Mouse (Mus musculus) forebrain, embryonic 14.5 days (tissue): ENCODE measurements around the gene Sema3g. TPM values are rescaled to one million over a fixed set of nuclear protein-coding genes. Genes with fewer than 3 reads are reported as not detected.

Source experiments
- ATAC-seq: fragments of 200-750 bp; cut with Nextera tagmentation; 2 replicates; pipeline ENCODE4 v1.8.0; 2017; ENCODE audit warnings: mild to moderate bottlenecking, moderate library complexity
- DNase-seq: peaks from one replicate; pipeline ENCODE4 v3.0.0-alpha.2; 2015; ENCODE audit warnings: low spot score
- H3K27ac ChIP-seq: fragments of 300-500 bp; sonication (generic); 2 replicates; pipeline ENCODE4 v1.5.1; 2014; ENCODE audit warnings: low read depth, mild to moderate bottlenecking, control low read depth, low read length, moderate library complexity
- H3K27me3 ChIP-seq: fragments of 300-500 bp; sonication (generic); replicated peaks from 2 replicates; pipeline ENCODE4 v1.6.1; 2014; ENCODE audit warnings: low read length, control low read depth, mixed read lengths; ENCODE audit not compliant: control insufficient read depth, insufficient read depth
- H3K36me3 ChIP-seq: fragments of 300-500 bp; sonication (generic); 2 replicates; pipeline ENCODE4 v1.6.1; 2014; ENCODE audit warnings: low read length, control low read depth; ENCODE audit not compliant: control insufficient read depth, insufficient read depth
- H3K4me1 ChIP-seq: fragments of 300-500 bp; sonication (generic); 2 replicates; pipeline ENCODE4 v1.6.1; 2014; ENCODE audit warnings: antibody characterized with exemption, low read length, control low read depth; ENCODE audit not compliant: control insufficient read depth, insufficient read depth
- H3K4me2 ChIP-seq: fragments of 300-500 bp; sonication (generic); 2 replicates; pipeline ENCODE4 v1.6.1; 2014; ENCODE audit warnings: mild to moderate bottlenecking, control low read depth, low read length
- H3K4me3 ChIP-seq: fragments of 300-500 bp; sonication (generic); 2 replicates; pipeline ENCODE4 v1.5.1; 2014; ENCODE audit warnings: low read depth, low read length, control low read depth
- H3K9ac ChIP-seq: fragments of 300-500 bp; sonication (generic); 2 replicates; pipeline ENCODE4 v1.6.1; 2014; ENCODE audit warnings: mild to moderate bottlenecking, low read length, control low read depth, moderate library complexity
- H3K9me3 ChIP-seq: fragments of 300-500 bp; sonication (generic); replicated peaks from 2 replicates; pipeline ENCODE4 v1.6.1; 2016; ENCODE audit warnings: low read length, control low read depth, mixed read lengths; ENCODE audit not compliant: control insufficient read depth
- WGBS: fragments of 180-500 bp; shearing (Covaris S2); extraction: QIAGEN DNeasy Blood & Tissue Kit; methylation state at CpG from one replicate; pipeline ENCODE4 v1.1.7; 2014; 5-methylcytosine and 5-hydroxymethylcytosine counted together
- polyA plus RNA-seq: library from polyadenylated mRNA; unstranded; fragments of >200 nt; fragmentation: Nextera tagmentation; extraction: Ambion mirVana; gene quantifications from 2 replicates; pipeline ENCODE4 v1.2.1, GENCODE M21; 2014

Sema3g gene
- 0.23 and 0.25 TPM in 2 replicates for polyA plus RNA-seq

- Histone ChIP-seq H3K4me1 (no peaks in the 10 kb centered on the region), H3K4me3 (no peak within 1 kb of the TSS), H3K27ac (no peak within 1 kb of the TSS), H3K9ac (peak within 1 kb of the TSS; percentile 8; the same call in 1 of the 2 replicates), H3K27me3 (no peaks in the 10 kb centered on the region), H3K36me3 (no peaks in the 10 kb centered on the region), H3K4me2 (peak within 1 kb of the TSS; percentile 5; the same call in 1 of the 2 replicates), H3K9me3 (no peaks in the 10 kb centered on the region)
- peak; percentile 66 for ATAC-seq
- WGBS, result 11% methylated on average over 11 of the region's 11 CpGs
- DNase-seq, result peak; percentile 56
These were observed at the start of gene Sema3g for GRCm38 (mm10) chr14:31217666-31218065. TSS of gene Sema3g (plus strand) at chr14:31217860.

GRCm38 (mm10) chr14:31168425-31168824 is 49.2 kb upstream of the Sema3g start, which contains the start of gene Stab1:
TSS of gene Stab1 (minus strand) at chr14:31168641.
- WGBS, result 61% methylated on average over 10 of the region's 10 CpGs
- DNase-seq, result no peak
- Histone ChIP-seq H3K27ac (no peak within 1 kb of the TSS), H3K9ac (no peak within 1 kb of the TSS), H3K9me3 (no peaks in the 10 kb centered on the region), H3K27me3 (no peaks in the 10 kb centered on the region), H3K4me3 (no peak within 1 kb of the TSS), H3K36me3 (peaks cover 35% of the 10 kb centered on the region), H3K4me1 (no peaks in the 10 kb centered on the region), H3K4me2 (no peak within 1 kb of the TSS)
- ATAC-seq, result no peak

- ATAC-seq (no peak), DNase-seq (no peak)
- no peaks in the 10 kb centered on the region for H3K27me3 ChIP-seq
- H3K4me3 ChIP-seq, result no peak overlapping the region
- 82% methylated on average over 6 of the region's 6 CpGs for WGBS
- no peak overlapping the region for H3K4me2 ChIP-seq
- no peak overlapping the region for H3K27ac ChIP-seq
- peaks cover 46% of the 10 kb centered on the region for H3K36me3 ChIP-seq
- H3K9ac ChIP-seq, result no peak overlapping the region
- no peaks in the 10 kb centered on the region for H3K4me1 ChIP-seq
- H3K9me3 ChIP-seq, result no peaks in the 10 kb centered on the region
These were observed 48.2 kb upstream of the Sema3g start for GRCm38 (mm10) chr14:31169508-31169907.

GRCm38 (mm10) chr14:31170963-31171362 is 46.7 kb upstream of the Sema3g start:
- H3K36me3 ChIP-seq, result peaks cover 60% of the 10 kb centered on the region
- no peaks in the 10 kb centered on the region for H3K4me1 ChIP-seq
- no peaks in the 10 kb centered on the region for H3K9me3 ChIP-seq
- H3K27me3 ChIP-seq, result no peaks in the 10 kb centered on the region
- ATAC-seq, result no peak
- no peak overlapping the region for H3K9ac ChIP-seq
- DNase-seq, result no peak
- H3K4me2 ChIP-seq, result no peak overlapping the region
- peak overlapping the region; percentile 39; the same call in 1 of the 2 replicates for H3K27ac ChIP-seq
- 88% methylated on average over 13 of the region's 13 CpGs for WGBS
- no peak overlapping the region for H3K4me3 ChIP-seq

- 0 out of 2 replicates have a peak, but pooled peaks have one; percentile 15 for ATAC-seq
- 72% methylated on average over 11 of the region's 11 CpGs for WGBS
- no peak overlapping the region for H3K4me2 ChIP-seq
These were observed 46.3 kb upstream of the Sema3g start for GRCm38 (mm10) chr14:31171386-31171785.

GRCm38 (mm10) chr14:31171821-31172220 is 45.8 kb upstream of the Sema3g start:
- Histone ChIP-seq H3K9me3 (no peaks in the 10 kb centered on the region), H3K27ac (no peak overlapping the region)
- DNase-seq, result no peak

More at GRCm38 (mm10) chr14:31171386-31171785, 46.3 kb upstream of the Sema3g start:
- H3K9me3 ChIP-seq, result no peaks in the 10 kb centered on the region
- H3K27me3 ChIP-seq, result no peaks in the 10 kb centered on the region
- H3K4me3 ChIP-seq, result no peak overlapping the region
- peak; percentile 30 for DNase-seq
- no peak overlapping the region for H3K9ac ChIP-seq
- peak overlapping the region; percentile 39; the same call in 1 of the 2 replicates for H3K27ac ChIP-seq
- no peaks in the 10 kb centered on the region for H3K4me1 ChIP-seq
- peaks cover 64% of the 10 kb centered on the region for H3K36me3 ChIP-seq

GRCm38 (mm10) chr14:31172781-31173455 is 44.7 kb upstream of the Sema3g start:
- no peaks in the 10 kb centered on the region for H3K27me3 ChIP-seq
- no peak overlapping the region for H3K27ac ChIP-seq
- 91% methylated on average over 18 of the region's 18 CpGs for WGBS
- no peak overlapping the region for H3K4me2 ChIP-seq
- peaks cover 79% of the 10 kb centered on the region for H3K36me3 ChIP-seq
- DNase-seq (no peak), ATAC-seq (no peak)
- no peaks in the 10 kb centered on the region for H3K9me3 ChIP-seq
- no peak overlapping the region for H3K9ac ChIP-seq
- H3K4me3 ChIP-seq, result no peak overlapping the region
- no peaks in the 10 kb centered on the region for H3K4me1 ChIP-seq

More at GRCm38 (mm10) chr14:31171821-31172220, 45.8 kb upstream of the Sema3g start:
- no peaks in the 10 kb centered on the region for H3K4me1 ChIP-seq
- WGBS, result 96% methylated on average over 15 of the region's 15 CpGs
- no peak overlapping the region for H3K4me3 ChIP-seq
- no peak overlapping the region for H3K4me2 ChIP-seq
- H3K36me3 ChIP-seq, result peaks cover 69% of the 10 kb centered on the region
- no peak overlapping the region for H3K9ac ChIP-seq
- no peaks in the 10 kb centered on the region for H3K27me3 ChIP-seq
- no peak for ATAC-seq

GRCm38 (mm10) chr14:31173537-31173936 is 44.1 kb upstream of the Sema3g start:
- H3K4me2 ChIP-seq, result no peak overlapping the region
- peaks cover 82% of the 10 kb centered on the region for H3K36me3 ChIP-seq
- no peaks in the 10 kb centered on the region for H3K4me1 ChIP-seq
- H3K4me3 ChIP-seq, result no peak overlapping the region
- no peaks in the 10 kb centered on the region for H3K27me3 ChIP-seq
- no peaks in the 10 kb centered on the region for H3K9me3 ChIP-seq
- DNase-seq (no peak), ATAC-seq (no peak)
- WGBS, result 92% methylated on average over 7 of the region's 7 CpGs
- no peak overlapping the region for H3K9ac ChIP-seq
- no peak overlapping the region for H3K27ac ChIP-seq

GRCm38 (mm10) chr14:31177287-31177686 is 40.4 kb upstream of the Sema3g start:
- H3K36me3 ChIP-seq, result peaks cover 96% of the 10 kb centered on the region
- no peak overlapping the region for H3K4me3 ChIP-seq
- ATAC-seq, result no peak
- no peak overlapping the region for H3K27ac ChIP-seq
- no peaks in the 10 kb centered on the region for H3K4me1 ChIP-seq
- H3K9ac ChIP-seq, result no peak overlapping the region
- no peak overlapping the region for H3K4me2 ChIP-seq
- H3K9me3 ChIP-seq, result no peaks in the 10 kb centered on the region
- no peak for DNase-seq
- 94% methylated on average over 16 of the region's 16 CpGs for WGBS
- H3K27me3 ChIP-seq, result no peaks in the 10 kb centered on the region
